Mouse (Mus musculus) frontal cortex, postnatal 36 days (tissue): ENCODE results near the gene Ptprg.
A peak's percentile ranks its signal among the peaks of the same experiment; 100 is the strongest.

ENCODE experiments used
- DNase-seq, 2 experiments: peaks; one replicate each; pipeline ENCODE4 v3.0.0; 2022; ENCODE audit warnings: low spot score in 2 of 2

The Ptprg gene

GRCm38 (mm10) chr14:12139643-12140481 lies 586.5 kb downstream of the Ptprg start:
- DNase-seq = peak; percentile 69 to 80

GRCm38 (mm10) chr14:12143941-12144485 lies 590.7 kb downstream of the Ptprg start:
- no peak for DNase-seq

DNA sequence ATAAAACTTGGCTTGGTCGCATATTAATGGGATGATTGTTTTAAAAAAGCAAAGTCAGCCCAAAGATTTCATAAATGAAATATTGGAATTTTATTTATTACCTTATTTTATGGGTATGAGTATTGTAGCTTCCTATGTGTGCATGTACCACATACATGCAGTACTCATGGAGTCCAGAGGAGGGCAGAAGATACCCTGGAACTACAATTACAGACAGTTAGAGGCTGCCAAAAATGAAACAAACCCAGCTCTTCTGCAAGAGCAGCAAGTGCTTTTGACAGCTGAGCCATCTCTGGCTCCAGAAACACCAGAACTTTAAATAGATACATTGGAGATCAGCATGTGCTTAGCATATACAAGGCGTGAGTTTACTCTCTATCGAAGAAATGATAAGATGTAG lies 592.6 kb downstream of the Ptprg start:
- peak in 1 of 2 experiments; percentile 26 for DNase-seq

GRCm38 (mm10) chr14:12149529-12149928 lies 596.2 kb downstream of the Ptprg start:
- no peak for DNase-seq

GRCm38 (mm10) chr14:12151927-12152326 lies 598.6 kb downstream of the Ptprg start:
- peak; percentile 57 to 87 for DNase-seq

DNA sequence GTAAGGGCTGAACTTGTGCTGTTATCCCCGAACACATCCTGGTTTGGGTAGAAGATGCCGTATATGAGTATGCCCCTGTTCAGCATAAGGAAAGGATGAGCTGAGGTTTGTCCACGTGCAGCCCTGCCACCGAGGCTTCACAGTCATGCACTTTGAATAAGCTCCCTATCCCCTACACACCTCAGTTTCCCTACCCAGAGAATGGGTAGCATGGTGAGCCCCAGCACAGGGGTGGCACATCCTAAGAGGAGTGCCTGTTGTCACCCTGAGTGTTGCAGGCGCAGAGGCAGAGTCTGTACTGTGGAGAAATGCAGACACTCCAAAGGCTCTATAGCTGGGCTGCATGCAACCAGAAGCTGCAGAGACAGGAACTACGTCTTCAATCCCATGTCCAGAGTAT lies 599.4 kb downstream of the Ptprg start:
- no peak for DNase-seq

DNA sequence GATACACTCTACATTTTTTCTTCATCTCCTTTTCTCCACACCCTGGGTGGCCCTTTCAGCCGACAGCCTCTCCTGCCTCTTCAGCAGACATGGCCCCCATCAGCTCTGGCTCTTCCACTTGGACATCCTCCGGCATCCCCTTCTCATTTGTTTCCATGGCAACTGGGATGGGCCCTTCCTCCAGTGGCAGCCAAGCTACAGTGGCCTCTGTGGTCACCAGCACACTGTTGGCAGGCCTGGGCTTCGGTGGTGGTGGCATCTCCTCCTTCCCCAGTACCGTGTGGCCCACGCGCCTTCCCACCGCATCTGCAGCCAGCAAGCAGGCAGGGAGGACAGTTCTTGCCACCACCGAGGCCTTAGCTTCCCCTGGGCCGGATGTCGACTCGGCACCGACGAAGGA lies 600.3 kb downstream of the Ptprg start:
- no peak for DNase-seq

GRCm38 (mm10) chr14:12161738-12162310 lies 608.5 kb downstream of the Ptprg start:
- peak in 1 of 2 experiments; percentile 38 for DNase-seq

DNA sequence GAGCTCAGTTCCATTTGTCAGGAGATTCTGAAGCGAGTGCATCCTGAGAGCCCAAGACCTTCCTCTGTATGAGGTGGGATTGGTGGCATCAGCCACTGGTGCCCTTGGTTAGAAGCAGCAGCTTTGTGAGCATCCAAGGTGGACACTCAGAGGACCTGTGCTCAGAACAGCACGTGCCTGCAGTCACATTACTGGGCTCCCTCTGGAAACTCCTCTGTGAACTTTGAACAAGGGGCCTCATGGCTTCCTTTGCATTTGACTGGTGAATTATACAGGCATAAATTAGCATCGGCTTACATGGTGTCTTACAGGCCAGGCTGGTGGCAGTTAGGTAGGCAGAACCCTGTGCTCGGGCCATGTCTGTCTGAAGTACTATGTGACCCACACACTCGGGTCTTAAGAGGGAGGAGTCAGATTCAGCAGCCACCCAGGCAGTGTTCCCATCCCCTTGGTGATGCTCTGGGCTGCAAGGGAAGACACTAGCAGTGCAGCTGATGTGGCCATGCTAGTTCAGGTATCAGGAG lies 609.1 kb downstream of the Ptprg start:
- no peak for DNase-seq

DNA sequence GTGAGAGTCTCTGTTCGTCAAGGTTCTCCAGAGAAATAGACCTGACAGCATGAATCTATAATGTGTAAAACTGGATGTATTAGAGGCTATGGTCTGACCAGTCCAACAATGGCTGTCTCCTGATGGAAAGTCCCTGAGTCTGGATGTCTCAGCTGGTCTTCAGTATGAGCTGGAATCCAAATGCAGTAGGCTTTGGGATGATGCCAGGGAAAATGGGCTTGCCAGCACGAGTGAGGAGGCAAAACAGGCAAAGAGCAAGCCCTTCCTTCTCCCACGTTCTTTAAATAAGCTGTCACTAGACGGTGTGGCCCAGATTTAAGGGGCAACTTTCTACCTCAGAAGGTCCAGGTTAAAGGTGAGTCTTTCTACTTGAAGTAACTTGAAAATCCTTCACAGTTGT lies 609.9 kb downstream of the Ptprg start:
- DNase-seq = no peak

DNA sequence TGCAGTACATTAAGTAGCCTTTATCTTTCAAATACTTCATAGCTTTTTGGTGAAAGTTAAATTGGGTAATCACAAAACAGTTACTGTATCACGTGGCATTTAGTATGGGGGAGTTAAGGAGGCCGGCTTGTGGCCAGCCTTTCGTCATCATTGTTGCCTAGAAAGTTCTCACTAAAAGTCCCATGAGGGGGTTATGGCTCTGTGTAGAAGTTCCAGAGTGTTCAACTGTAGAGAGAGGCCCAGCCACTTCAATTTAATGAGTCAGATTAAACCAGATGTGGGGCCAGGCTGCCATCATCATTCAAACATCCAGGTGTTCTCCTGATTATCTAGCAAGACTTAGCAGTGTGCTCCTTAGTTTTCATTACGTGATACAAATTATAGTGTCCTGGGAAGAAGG lies 613.9 kb downstream of the Ptprg start:
- DNase-seq = no peak

- DNase-seq = no peak
Measured at GRCm38 (mm10) chr14:12167651-12168050, 614.3 kb downstream of the Ptprg start.

DNA sequence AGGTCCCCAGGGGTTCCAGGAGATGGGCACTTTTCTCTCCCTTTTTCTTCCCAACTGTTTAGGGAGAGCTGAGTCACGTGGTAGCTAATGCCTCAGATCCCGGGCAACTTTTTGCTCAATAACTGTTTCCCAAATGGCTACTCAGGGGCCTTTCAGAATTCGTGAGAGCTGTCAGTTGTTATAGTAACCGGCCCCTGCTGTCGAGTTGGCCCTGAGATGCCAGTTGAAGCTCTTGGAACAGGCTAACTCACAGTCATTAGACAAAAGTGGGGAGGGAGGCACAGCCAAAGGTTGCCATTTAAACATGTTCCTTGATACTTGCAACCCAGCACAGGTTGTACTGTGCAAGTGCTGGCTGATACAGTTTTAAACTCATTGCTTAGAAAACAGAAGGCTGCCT lies 624.1 kb downstream of the Ptprg start:
- peak in 1 of 2 experiments; percentile 23 for DNase-seq

DNA sequence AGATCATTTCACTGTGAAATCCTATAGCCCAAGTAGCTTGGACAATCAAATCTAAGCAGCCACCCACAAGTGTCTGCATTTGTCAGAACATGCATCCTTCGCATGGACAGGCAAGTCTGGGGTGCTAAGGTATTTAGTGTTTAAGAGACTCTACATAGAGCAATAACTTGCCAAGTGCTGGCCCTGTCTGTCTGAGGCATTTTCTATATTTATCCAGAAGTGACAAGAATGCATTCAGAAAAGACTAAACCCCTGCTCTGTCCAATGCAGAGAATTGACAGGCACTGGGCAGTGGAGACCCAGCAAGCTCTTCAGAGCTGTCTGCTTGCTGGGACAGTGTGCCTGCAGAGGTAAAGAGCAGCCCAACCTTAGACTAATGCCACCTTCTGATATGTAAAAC lies 625.3 kb downstream of the Ptprg start:
- no peak for DNase-seq

DNA sequence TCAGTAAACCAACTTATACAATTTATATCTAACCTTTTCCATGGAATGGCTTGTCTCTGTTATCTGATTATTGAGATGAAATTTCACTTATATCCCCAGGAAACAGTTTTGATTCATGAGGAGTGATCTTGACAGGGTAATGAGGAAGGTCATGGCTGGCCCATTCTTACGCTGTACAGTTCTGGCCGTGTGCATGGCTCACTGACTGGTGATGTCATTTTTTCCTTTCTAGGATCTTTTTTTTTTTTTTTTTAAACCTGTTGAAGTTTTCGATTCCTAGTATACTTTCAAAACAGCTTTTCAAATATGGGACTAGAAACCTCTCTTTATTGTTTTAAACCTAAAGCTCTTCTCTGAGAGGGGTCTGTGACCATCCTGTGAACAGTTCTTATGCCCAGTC lies 626.8 kb downstream of the Ptprg start:
- DNase-seq = no peak

DNA sequence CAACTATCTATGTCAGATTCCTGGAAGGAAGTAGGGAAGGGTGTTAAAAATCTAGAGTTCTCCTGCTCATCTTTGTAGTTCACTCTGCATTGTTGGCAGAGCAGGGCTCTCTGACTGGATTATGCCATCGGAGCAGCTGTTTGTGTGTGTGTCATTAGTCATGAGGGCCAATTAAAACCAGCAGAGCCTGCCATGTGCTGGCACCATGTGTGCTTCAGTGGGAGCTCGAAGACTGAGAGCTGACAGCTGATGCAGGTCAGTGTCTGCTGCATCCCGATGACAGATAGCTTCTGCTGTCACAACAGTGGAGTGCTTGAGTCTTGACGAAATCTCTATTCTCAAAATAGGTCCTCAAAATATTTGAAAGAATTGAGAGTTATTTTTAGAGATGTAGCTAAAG lies 631.7 kb downstream of the Ptprg start:
- DNase-seq = no peak

GRCm38 (mm10) chr14:12188352-12188751 lies 635.0 kb downstream of the Ptprg start:
- no peak for DNase-seq

DNA sequence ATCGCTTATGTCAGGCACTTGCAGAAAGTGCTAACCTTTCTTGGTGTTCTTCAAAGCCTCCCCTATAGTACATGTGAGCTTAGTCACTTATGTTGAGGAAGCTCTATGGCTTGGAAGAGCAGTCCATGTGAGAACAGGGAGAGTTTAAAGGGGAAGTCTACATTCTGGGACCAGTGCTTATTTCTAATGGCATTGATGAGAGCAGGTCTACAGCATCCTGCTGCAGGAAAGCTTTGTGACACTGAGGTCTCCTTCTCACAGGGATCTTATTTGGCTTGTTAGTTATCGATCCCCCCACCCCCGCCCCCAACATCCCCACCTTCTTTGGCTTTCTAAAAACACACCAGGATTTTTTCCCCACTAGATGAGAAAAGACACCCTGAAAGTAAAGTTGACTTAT lies 635.9 kb downstream of the Ptprg start:
- no peak for DNase-seq

- DNase-seq = no peak
Measured at GRCm38 (mm10) chr14:12189717-12190600, 636.6 kb downstream of the Ptprg start.

- DNase-seq = no peak
Measured at GRCm38 (mm10) chr14:12191076-12191475, 637.7 kb downstream of the Ptprg start.

DNA sequence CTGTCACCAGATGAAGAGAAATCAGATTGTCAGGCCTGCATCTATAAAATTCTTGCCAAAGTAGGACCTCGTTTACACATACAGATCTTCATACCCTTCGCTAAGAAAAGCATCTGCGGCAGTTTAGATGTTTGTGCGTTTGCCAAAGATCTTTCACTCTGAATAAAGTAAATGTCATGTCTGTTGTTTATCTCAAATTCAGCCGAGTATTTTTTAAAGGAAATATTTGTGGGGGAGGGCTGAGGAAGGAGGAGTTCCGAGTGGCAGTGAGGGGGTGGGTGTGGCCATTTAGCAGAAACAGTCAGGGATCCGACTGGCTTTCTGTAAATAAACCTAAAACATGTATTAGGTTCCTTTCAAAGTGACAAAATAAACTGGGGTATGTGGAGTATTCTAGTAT lies 645.4 kb downstream of the Ptprg start:
- no peak for DNase-seq
